Mouse (Mus musculus) testis, adult 2 months (tissue): ENCODE measurements around the gene Gstt2. TPM values are rescaled to one million over a fixed set of nuclear protein-coding genes. Genes with fewer than 3 reads are reported as not detected.
A peak's percentile ranks its signal among the peaks of the same experiment; 100 is the strongest.

Experiments
- H3K27ac ChIP-seq: fragments of 200-500 bp; 2 replicates; pipeline ENCODE4 v1.5.1; 2012; ENCODE audit warnings: low read depth, low read length; ENCODE audit not compliant: control insufficient read depth, insufficient read depth
- H3K27me3 ChIP-seq: fragments of 200-500 bp; 2 replicates; pipeline ENCODE4 v1.6.1; 2012; ENCODE audit warnings: mild to moderate bottlenecking, low read length, moderate library complexity; ENCODE audit not compliant: control insufficient read depth, insufficient read depth
- H3K36me3 ChIP-seq: fragments of 200-500 bp; 2 replicates; pipeline ENCODE4 v1.6.1; 2012; ENCODE audit warnings: mild to moderate bottlenecking, low read length; ENCODE audit not compliant: control insufficient read depth, insufficient read depth
- H3K4me1 ChIP-seq: fragments of 200-500 bp; 2 replicates; pipeline ENCODE4 v1.6.1; 2012; ENCODE audit warnings: low read length; ENCODE audit not compliant: control insufficient read depth, insufficient read depth
- H3K4me3 ChIP-seq: fragments of 200-500 bp; 2 replicates; pipeline ENCODE4 v1.5.1; 2012; ENCODE audit warnings: low read depth, mild to moderate bottlenecking, low read length, moderate library complexity, mixed read lengths; ENCODE audit not compliant: control insufficient read depth
- CTCF ChIP-seq: fragments of 200-500 bp; IDR thresholded peaks from 2 replicates; pipeline ENCODE4 v1.5.1; 2012; ENCODE audit warnings: low read depth, mild to moderate bottlenecking, inconsistent platforms, low read length, moderate library complexity; ENCODE audit not compliant: control insufficient read depth, insufficient read depth, insufficient replicate concordance
- POLR2A ChIP-seq: fragments of 200-500 bp; IDR thresholded peaks from 2 replicates; pipeline ENCODE4 v1.6.1; 2012; ENCODE audit warnings: low read depth, mild to moderate bottlenecking, inconsistent platforms, low read length, moderate library complexity; ENCODE audit not compliant: control insufficient read depth
- polyA plus RNA-seq: library from polyadenylated mRNA; depleted of rRNA; stranded (reverse); fragments of >200 nt; gene quantifications from 2 replicates; pipeline ENCODE4 v1.2.3, GENCODE M21; 2012

Gene Gstt2
- polyA plus RNA-seq, 1 experiment, result 159 TPM

- Histone ChIP-seq H3K27me3 (no peaks in the 10 kb centered on the region), H3K4me3 (no peak overlapping the region), H3K36me3 (no peaks in the 10 kb centered on the region), H3K4me1 (peaks cover 16% of the 10 kb centered on the region), H3K27ac (no peak overlapping the region)
- TF ChIP-seq CTCF, result no peak
- no peak for TF ChIP-seq POLR2A
Measured at GRCm38 (mm10) chr10:75854096-75854495, 16.9 kb upstream of the Gstt2 start.

- TF ChIP-seq CTCF, result peak; percentile 50; the same call in 1 of the 2 replicates
- TF ChIP-seq POLR2A, result no peak
- H3K36me3 ChIP-seq, result no peaks in the 10 kb centered on the region
- no peaks in the 10 kb centered on the region for H3K27me3 ChIP-seq
- H3K4me1 ChIP-seq, result peaks cover 11% of the 10 kb centered on the region
- no peak overlapping the region for H3K27ac ChIP-seq
- H3K4me3 ChIP-seq, result no peak overlapping the region
Measured at GRCm38 (mm10) chr10:75853452-75853851, 16.2 kb upstream of the Gstt2 start.

- Histone ChIP-seq H3K4me1 (peaks cover 9% of the 10 kb centered on the region), H3K27me3 (no peaks in the 10 kb centered on the region), H3K27ac (no peak overlapping the region), H3K4me3 (no peak overlapping the region), H3K36me3 (no peaks in the 10 kb centered on the region)
- TF ChIP-seq POLR2A (no peak), CTCF (no peak)
Measured at GRCm38 (mm10) chr10:75852539-75853125, 15.4 kb upstream of the Gstt2 start.

- TF ChIP-seq POLR2A (no peak; the same call in 1 of the 2 replicates), CTCF (no peak)
- H3K4me1 ChIP-seq, result peaks cover 9% of the 10 kb centered on the region
- H3K27me3 ChIP-seq, result no peaks in the 10 kb centered on the region
- no peaks in the 10 kb centered on the region for H3K36me3 ChIP-seq
- peak overlapping the region; percentile 65 for H3K27ac ChIP-seq
- H3K4me3 ChIP-seq, result no peak overlapping the region
Measured at GRCm38 (mm10) chr10:75851681-75852080, 14.5 kb upstream of the Gstt2 start.

- H3K36me3 ChIP-seq, result no peaks in the 10 kb centered on the region
- no peak overlapping the region; the same call in 1 of the 2 replicates for H3K27ac ChIP-seq
- peaks cover 9% of the 10 kb centered on the region for H3K4me1 ChIP-seq
- no peak overlapping the region for H3K4me3 ChIP-seq
- H3K27me3 ChIP-seq, result no peaks in the 10 kb centered on the region
- no peak for TF ChIP-seq CTCF
- TF ChIP-seq POLR2A, result 0 out of 2 replicates have a peak, but pooled peaks have one; percentile 37
Measured at GRCm38 (mm10) chr10:75851076-75851475, 13.9 kb upstream of the Gstt2 start.

- H3K4me1 ChIP-seq, result peaks cover 6% of the 10 kb centered on the region
- no peaks in the 10 kb centered on the region for H3K27me3 ChIP-seq
- H3K4me3 ChIP-seq, result no peak overlapping the region; the same call in 1 of the 2 replicates
- H3K27ac ChIP-seq, result no peak overlapping the region
- TF ChIP-seq POLR2A (no peak), CTCF (no peak)
- H3K36me3 ChIP-seq, result no peaks in the 10 kb centered on the region
Measured at GRCm38 (mm10) chr10:75848382-75848781, 11.2 kb upstream of the Gstt2 start.

GRCm38 (mm10) chr10:75845306-75845930, 8.2 kb upstream of the Gstt2 start:
- H3K27me3 ChIP-seq, result no peaks in the 10 kb centered on the region
- H3K4me1 ChIP-seq, result no peaks in the 10 kb centered on the region; the same call in 1 of the 2 replicates
- no peak for TF ChIP-seq CTCF
- TF ChIP-seq POLR2A, result peak; percentile 36; the same call in 1 of the 2 replicates
- no peak overlapping the region for H3K27ac ChIP-seq
- no peaks in the 10 kb centered on the region for H3K36me3 ChIP-seq
- H3K4me3 ChIP-seq, result no peak overlapping the region
